Mouse (Mus musculus): Measurements from ENCODE around the gene Aff3. TPM values are rescaled to one million over a fixed set of nuclear protein-coding genes. Genes with fewer than 3 reads are reported as not detected.

The Aff3 gene
- polyA plus RNA-seq, 1 experiment, result not detected

DNA sequence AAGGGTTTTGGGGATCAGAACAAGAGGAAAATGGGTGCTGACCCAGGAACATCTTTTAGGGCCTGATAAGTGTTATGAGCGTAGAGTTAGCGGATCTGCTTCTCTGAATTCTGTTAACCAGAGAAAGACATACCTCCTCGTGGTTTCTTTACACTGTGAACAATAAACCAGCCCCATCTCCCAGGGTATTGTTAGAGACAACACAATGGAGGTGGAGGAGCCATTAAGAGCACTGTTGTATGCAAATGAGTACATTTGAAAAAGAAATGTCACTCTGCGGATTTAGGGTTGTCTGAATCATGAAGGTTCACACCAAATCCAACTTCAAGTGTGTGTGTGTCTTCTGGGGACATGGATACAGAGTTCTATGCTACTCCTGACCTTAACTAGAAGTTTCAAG is 373.3 kb downstream of the Aff3 start:
- Histone ChIP-seq H3K4me3 (ENCODE audit: insufficient read depth, low read depth, low read length) (no peak overlapping the region), H3K27ac (ENCODE audit: insufficient read depth, low read depth, low read length) (no peak overlapping the region), H3K4me1 (ENCODE audit: control insufficient read depth, insufficient read depth, low read length) (peaks cover 8% of the 10 kb centered on the region)
- TF ChIP-seq CTCF (IDR thresholded peaks at IDR 0.05; ENCODE audit: insufficient read depth, low read depth, low read length) (no peak), POLR2A (IDR thresholded peaks at IDR 0.05; ENCODE audit: insufficient read depth, low read depth, low read length) (no peak)
- WGBS, result 73% methylated on average over 4 of the region's 4 CpGs

DNA sequence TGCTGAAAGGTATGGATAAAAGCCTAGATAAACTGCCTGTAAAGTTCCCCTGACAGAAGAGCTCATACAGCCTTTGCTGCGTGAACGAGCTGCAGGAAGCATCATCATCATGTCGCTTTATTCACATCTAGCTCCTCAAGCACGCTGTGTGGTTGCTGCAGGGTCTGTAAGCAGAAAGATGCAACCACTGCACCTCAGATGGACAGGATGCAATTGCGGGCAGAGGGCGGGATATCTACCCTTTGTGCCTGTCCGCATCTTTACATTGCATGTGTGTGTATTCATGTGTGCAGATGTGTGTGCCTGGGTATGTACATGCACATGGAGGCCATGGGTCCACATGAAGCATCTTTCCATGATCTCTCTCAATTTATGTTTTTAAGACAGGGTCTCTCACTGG is 373.9 kb downstream of the Aff3 start:
- no peak overlapping the region for H3K27ac ChIP-seq (ENCODE audit: insufficient read depth, low read depth, low read length)
- WGBS, result 97% methylated on average over 7 of the region's 7 CpGs

GRCm38 (mm10) chr1:38289891-38290290 is 374.9 kb downstream of the Aff3 start:
- Histone ChIP-seq H3K27ac (ENCODE audit: insufficient read depth, low read depth, low read length) (no peak overlapping the region), H3K4me1 (ENCODE audit: control insufficient read depth, insufficient read depth, low read length) (peaks cover 8% of the 10 kb centered on the region), H3K4me3 (ENCODE audit: insufficient read depth, low read depth, low read length) (no peak overlapping the region)
- WGBS, result 88% methylated on average over 5 of the region's 5 CpGs
- TF ChIP-seq CTCF (IDR thresholded peaks at IDR 0.05; ENCODE audit: insufficient read depth, low read depth, low read length) (no peak), POLR2A (IDR thresholded peaks at IDR 0.05; ENCODE audit: insufficient read depth, low read depth, low read length) (no peak)

More for the DNA sequence above, 373.9 kb downstream of the Aff3 start:
- Histone ChIP-seq H3K4me1 (ENCODE audit: control insufficient read depth, insufficient read depth, low read length) (peaks cover 8% of the 10 kb centered on the region), H3K4me3 (ENCODE audit: insufficient read depth, low read depth, low read length) (no peak overlapping the region)
- TF ChIP-seq POLR2A (IDR thresholded peaks at IDR 0.05; ENCODE audit: insufficient read depth, low read depth, low read length) (no peak), CTCF (IDR thresholded peaks at IDR 0.05; ENCODE audit: insufficient read depth, low read depth, low read length) (no peak)

DNA sequence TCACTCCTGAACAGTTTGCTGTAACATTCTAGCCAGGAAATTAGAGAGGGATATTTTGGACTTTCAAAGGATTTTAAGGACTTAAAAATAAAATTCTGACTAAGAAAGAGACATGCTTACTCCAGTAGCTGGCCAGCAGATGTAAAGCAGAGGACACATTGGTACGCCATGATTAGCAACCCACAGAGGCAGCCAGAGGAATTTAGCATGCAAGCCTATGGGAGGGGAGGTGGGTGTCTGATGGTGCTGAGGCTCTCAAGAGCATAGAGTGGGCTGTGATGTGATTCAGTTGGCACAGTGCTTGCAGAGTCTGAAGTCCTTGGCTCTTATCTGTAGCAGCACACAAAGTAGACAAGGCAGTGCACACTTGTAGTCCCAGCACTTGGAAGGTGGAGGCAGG is 376.0 kb downstream of the Aff3 start:
- no peak overlapping the region for H3K4me3 ChIP-seq (ENCODE audit: insufficient read depth, low read depth, low read length)
- 53% methylated on average over 1 of the region's 1 CpGs for WGBS
- TF ChIP-seq POLR2A (IDR thresholded peaks at IDR 0.05; ENCODE audit: insufficient read depth, low read depth, low read length) (no peak), CTCF (IDR thresholded peaks at IDR 0.05; ENCODE audit: insufficient read depth, low read depth, low read length) (no peak)
- H3K27ac ChIP-seq (ENCODE audit: insufficient read depth, low read depth, low read length), result peak overlapping the region; percentile 22; the same call in 1 of the 2 replicates
- H3K4me1 ChIP-seq (ENCODE audit: control insufficient read depth, insufficient read depth, low read length), result peaks cover 5% of the 10 kb centered on the region

DNA sequence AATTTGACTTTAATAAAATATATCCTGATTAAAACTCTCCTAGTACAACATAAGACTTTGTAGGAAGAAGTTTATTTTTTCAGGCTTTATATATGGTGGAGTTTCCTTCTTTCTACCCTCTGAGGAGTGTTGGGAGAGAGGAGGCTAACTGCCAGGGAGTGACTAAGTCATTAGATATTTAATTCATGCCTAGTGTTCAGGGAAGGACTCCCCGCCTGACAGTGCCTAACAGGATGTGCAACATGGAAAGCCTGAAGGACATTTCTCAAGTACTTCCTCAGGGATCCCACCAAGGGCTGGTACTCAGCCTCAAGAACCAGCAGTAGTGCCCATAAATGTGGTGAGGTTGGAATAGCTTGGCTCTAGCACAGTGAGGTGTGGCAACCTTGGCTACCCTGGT is 378.2 kb downstream of the Aff3 start:
- Histone ChIP-seq H3K4me1 (ENCODE audit: control insufficient read depth, insufficient read depth, low read length) (peaks cover 2% of the 10 kb centered on the region; the same call in 1 of the 2 replicates), H3K27ac (ENCODE audit: insufficient read depth, low read depth, low read length) (no peak overlapping the region), H3K4me3 (ENCODE audit: insufficient read depth, low read depth, low read length) (no peak overlapping the region)
- TF ChIP-seq POLR2A (IDR thresholded peaks at IDR 0.05; ENCODE audit: insufficient read depth, low read depth, low read length) (no peak), CTCF (IDR thresholded peaks at IDR 0.05; ENCODE audit: insufficient read depth, low read depth, low read length) (no peak)
- WGBS, result 97% methylated on average over 1 of the region's 1 CpGs

DNA sequence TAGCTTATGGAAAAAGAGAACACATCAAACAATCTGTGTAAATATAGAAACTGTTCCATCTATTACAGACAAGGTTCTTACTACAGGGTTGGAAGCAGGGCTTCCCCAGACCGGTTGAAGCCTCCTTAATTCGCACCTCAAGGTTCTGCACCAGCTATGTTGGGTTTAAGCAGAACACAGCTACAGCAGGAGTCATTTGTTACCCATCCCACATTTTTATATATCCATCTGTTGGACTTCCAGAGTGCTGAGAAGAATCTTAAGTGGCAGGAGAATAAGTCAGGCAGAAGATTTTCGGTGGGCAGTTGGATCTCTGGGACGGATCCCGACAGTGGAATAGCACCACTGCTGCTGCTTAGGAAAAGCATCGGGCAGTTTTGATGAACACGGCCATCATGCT is 384.2 kb downstream of the Aff3 start:
- WGBS, result 95% methylated on average over 7 of the region's 7 CpGs
- H3K4me3 ChIP-seq (ENCODE audit: insufficient read depth, low read depth, low read length), result no peak overlapping the region
- H3K27ac ChIP-seq (ENCODE audit: insufficient read depth, low read depth, low read length), result no peak overlapping the region
- no peaks in the 10 kb centered on the region for H3K4me1 ChIP-seq (ENCODE audit: control insufficient read depth, insufficient read depth, low read length)
- TF ChIP-seq POLR2A (IDR thresholded peaks at IDR 0.05; ENCODE audit: insufficient read depth, low read depth, low read length) (no peak), CTCF (IDR thresholded peaks at IDR 0.05; ENCODE audit: insufficient read depth, low read depth, low read length) (no peak)

DNA sequence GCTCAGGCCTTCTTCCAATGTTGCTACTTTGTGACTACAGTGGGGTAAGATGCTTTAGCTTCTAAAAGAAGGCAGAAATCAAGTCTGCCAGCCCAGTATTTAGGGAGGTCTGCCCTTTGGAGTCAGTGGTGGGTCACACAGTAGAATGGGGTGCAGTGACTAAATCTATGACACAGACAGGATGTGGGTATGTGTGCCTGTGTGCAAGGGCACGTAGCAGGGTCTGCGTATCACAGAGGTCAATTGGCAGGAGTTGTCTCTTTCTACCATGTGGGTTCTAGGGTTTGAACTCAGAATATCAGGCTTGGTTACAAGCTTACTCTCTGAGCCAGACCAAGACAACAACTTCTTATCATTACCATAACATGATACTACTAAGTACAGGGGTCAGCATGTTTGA is 393.4 kb downstream of the Aff3 start:
- Histone ChIP-seq H3K4me3 (ENCODE audit: insufficient read depth, low read depth, low read length) (no peak overlapping the region), H3K4me1 (ENCODE audit: control insufficient read depth, insufficient read depth, low read length) (no peaks in the 10 kb centered on the region), H3K27ac (ENCODE audit: insufficient read depth, low read depth, low read length) (no peak overlapping the region)
- no peak for TF ChIP-seq CTCF (IDR thresholded peaks at IDR 0.05; ENCODE audit: insufficient read depth, low read depth, low read length)
- no peak for TF ChIP-seq POLR2A (IDR thresholded peaks at IDR 0.05; ENCODE audit: insufficient read depth, low read depth, low read length)
- WGBS, result 100% methylated on average over 2 of the region's 2 CpGs

DNA sequence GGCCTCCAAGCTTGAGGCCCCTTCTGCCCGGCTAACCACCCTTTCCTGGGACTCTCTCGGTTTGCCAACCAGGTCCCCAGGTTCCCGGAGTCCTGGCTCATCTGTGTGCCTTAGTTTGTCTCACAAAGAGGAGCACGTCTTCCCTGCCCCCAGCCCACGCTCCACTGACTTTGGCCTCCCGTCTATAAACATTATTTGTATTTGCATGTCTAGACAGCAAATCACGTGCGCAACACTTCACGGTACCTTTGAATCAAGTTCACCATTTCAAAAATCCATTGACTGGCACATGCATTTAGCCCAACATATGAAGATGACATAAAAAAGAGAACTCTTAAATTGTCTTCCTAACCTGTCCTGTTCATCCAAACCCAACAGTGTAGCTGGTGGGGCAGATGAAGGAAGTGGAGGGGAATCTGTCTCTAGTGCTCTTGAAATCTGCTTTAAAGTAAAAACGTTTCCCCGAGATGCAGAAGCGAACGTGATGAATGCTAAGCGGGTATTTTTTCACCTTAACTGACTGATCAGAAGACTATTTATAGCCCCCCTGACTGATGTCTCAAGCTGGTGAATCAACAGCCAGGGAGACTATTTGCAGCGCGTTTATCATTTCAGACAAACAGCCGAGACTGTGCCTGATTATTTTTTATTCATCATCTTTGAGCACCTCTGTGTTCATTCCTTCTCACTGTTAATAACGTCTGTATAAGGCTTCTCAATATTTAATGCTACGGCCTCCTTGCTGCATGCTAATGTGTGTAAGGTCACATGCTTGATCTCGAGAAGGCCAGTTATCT is 396.3 kb downstream of the Aff3 start:
- TF ChIP-seq CTCF (IDR thresholded peaks at IDR 0.05; ENCODE audit: insufficient read depth, low read depth, low read length), result no peak
- 61% methylated on average over 19 of the region's 20 CpGs for WGBS
- Histone ChIP-seq H3K4me3 (ENCODE audit: insufficient read depth, low read depth, low read length) (no peak overlapping the region), H3K4me1 (ENCODE audit: control insufficient read depth, insufficient read depth, low read length) (no peaks in the 10 kb centered on the region), H3K27ac (ENCODE audit: insufficient read depth, low read depth, low read length) (no peak overlapping the region)

DNA sequence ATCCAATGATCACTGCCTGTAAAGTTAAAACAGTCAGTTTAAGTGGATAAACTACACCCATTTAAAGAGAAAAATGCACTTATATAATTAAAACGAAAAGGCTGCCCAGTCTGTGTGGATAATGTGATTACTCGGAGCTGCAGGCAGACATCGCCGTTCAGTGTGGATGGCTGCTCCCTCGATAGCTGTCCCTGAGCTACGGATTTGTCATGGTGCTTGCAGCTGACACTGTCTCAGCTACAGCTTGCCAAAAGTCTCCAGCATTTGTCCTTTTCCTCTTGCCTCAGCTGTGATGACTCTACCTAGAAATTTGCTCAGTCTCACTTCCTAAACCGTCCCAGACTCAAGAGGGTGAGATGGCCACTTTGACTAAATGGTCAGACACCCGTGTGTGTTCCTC is 401.5 kb downstream of the Aff3 start:
- WGBS, result 61% methylated on average over 8 of the region's 8 CpGs
- TF ChIP-seq POLR2A (IDR thresholded peaks at IDR 0.05; ENCODE audit: insufficient read depth, low read depth, low read length) (no peak), CTCF (IDR thresholded peaks at IDR 0.05; ENCODE audit: insufficient read depth, low read depth, low read length) (no peak)
- Histone ChIP-seq H3K27ac (ENCODE audit: insufficient read depth, low read depth, low read length) (no peak overlapping the region), H3K4me1 (ENCODE audit: control insufficient read depth, insufficient read depth, low read length) (no peaks in the 10 kb centered on the region), H3K4me3 (ENCODE audit: insufficient read depth, low read depth, low read length) (no peak overlapping the region)
